Mouse (Mus musculus) lung, embryonic 14.5 days (tissue): ENCODE results near the gene Slc25a22. TPM values are rescaled to one million over a fixed set of nuclear protein-coding genes. Genes with fewer than 3 reads are reported as not detected.

Source experiments
- ATAC-seq: fragments of 200-750 bp; cut with Nextera tagmentation; 2 replicates; pipeline ENCODE4 v1.8.0; 2017; ENCODE audit warnings: mild to moderate bottlenecking, moderate TSS enrichment, moderate library complexity; ENCODE audit not compliant: insufficient read depth
- DNase-seq: peaks from one replicate; pipeline ENCODE4 v3.0.0-alpha.2; 2015
- H3K27ac ChIP-seq: fragments of 300-500 bp; sonication (generic); 2 replicates; pipeline ENCODE4 v1.5.1; 2014; ENCODE audit warnings: low read depth, mild to moderate bottlenecking, moderate library complexity
- H3K27me3 ChIP-seq: fragments of 300-500 bp; sonication (generic); 2 replicates; pipeline ENCODE4 v1.6.1; 2014; ENCODE audit warnings: low read length, control low read depth; ENCODE audit not compliant: insufficient read depth
- H3K36me3 ChIP-seq: fragments of 300-500 bp; sonication (generic); 2 replicates; pipeline ENCODE4 v1.6.1; 2014; ENCODE audit warnings: control low read depth; ENCODE audit not compliant: insufficient read depth
- H3K4me1 ChIP-seq: fragments of 300-500 bp; sonication (generic); 2 replicates; pipeline ENCODE4 v1.6.1; 2014; ENCODE audit warnings: antibody characterized with exemption, control low read depth; ENCODE audit not compliant: insufficient read depth
- H3K4me2 ChIP-seq: fragments of 300-500 bp; sonication (generic); 2 replicates; pipeline ENCODE4 v1.6.1; 2014; ENCODE audit warnings: mild to moderate bottlenecking
- H3K4me3 ChIP-seq: fragments of 300-500 bp; sonication (generic); 2 replicates; pipeline ENCODE4 v1.5.1; 2014; ENCODE audit warnings: low read depth, low read length
- H3K9ac ChIP-seq: fragments of 300-500 bp; sonication (generic); 2 replicates; pipeline ENCODE4 v1.6.1; 2014
- H3K9me3 ChIP-seq: fragments of 300-500 bp; sonication (generic); 2 replicates; pipeline ENCODE4 v1.6.1; 2016; ENCODE audit warnings: low read depth, low read length, control low read depth
- CTCF ChIP-seq: IDR thresholded peaks from 2 replicates; pipeline ENCODE4 v1.5.1; 2016; ENCODE audit warnings: antibody characterized with exemption, low read depth
- WGBS: fragments of 180-500 bp; shearing (Covaris S2); extraction: QIAGEN DNeasy Blood & Tissue Kit; methylation state at CpG from one replicate; pipeline ENCODE4 v1.1.7; 2014; 5-methylcytosine and 5-hydroxymethylcytosine counted together
- polyA plus RNA-seq: library from polyadenylated mRNA; unstranded; fragments of >200 nt; fragmentation: Nextera tagmentation; extraction: Ambion mirVana; gene quantifications from 2 replicates; pipeline ENCODE4 v1.2.1, GENCODE M21; 2014

The Slc25a22 gene
- polyA plus RNA-seq, 1 experiment from 2014 or later: 30.1 TPM

GRCm38 (mm10) chr7:141483114-141483653 lies 45.5 kb upstream of the Slc25a22 start:
- no peak for DNase-seq
- Histone ChIP-seq H3K4me2 (no peak overlapping the region), H3K36me3 (peaks cover 14% of the 10 kb centered on the region; the same call in 1 of the 2 replicates), H3K27me3 (peaks cover 10% of the 10 kb centered on the region; the same call in 1 of the 2 replicates), H3K27ac (no peak overlapping the region), H3K4me1 (peaks cover 15% of the 10 kb centered on the region), H3K9ac (no peak overlapping the region), H3K4me3 (no peak overlapping the region), H3K9me3 (no peaks in the 10 kb centered on the region)
- no peak for ATAC-seq
- no peak for TF ChIP-seq CTCF
- 73% methylated on average over 6 of the region's 6 CpGs for WGBS

GRCm38 (mm10) chr7:141482531-141483024 lies 44.9 kb upstream of the Slc25a22 start:
- Histone ChIP-seq H3K4me1 (peaks cover 21% of the 10 kb centered on the region), H3K27me3 (peaks cover 10% of the 10 kb centered on the region; the same call in 1 of the 2 replicates), H3K9ac (peak overlapping the region; percentile 51; the same call in 1 of the 2 replicates), H3K27ac (no peak overlapping the region), H3K36me3 (peaks cover 14% of the 10 kb centered on the region; the same call in 1 of the 2 replicates), H3K4me3 (peak overlapping the region; percentile 55), H3K4me2 (peak overlapping the region; percentile 98), H3K9me3 (no peaks in the 10 kb centered on the region)
- no peak for TF ChIP-seq CTCF
- no peak for DNase-seq
- 11% methylated on average over 11 of the region's 11 CpGs for WGBS
- ATAC-seq: no peak

GRCm38 (mm10) chr7:141481498-141482401 lies 44.1 kb upstream of the Slc25a22 start:
- ATAC-seq (0 out of 2 replicates have a peak, but pooled peaks have one; percentile 12), DNase-seq (peak; percentile 81)
- H3K9me3 ChIP-seq: no peaks in the 10 kb centered on the region
- peaks cover 13% of the 10 kb centered on the region; the same call in 1 of the 2 replicates for H3K36me3 ChIP-seq
- H3K27ac ChIP-seq: no peak overlapping the region
- peak overlapping the region; percentile 98 for H3K4me2 ChIP-seq
- H3K9ac ChIP-seq: peak overlapping the region; percentile 51
- peaks cover 10% of the 10 kb centered on the region; the same call in 1 of the 2 replicates for H3K27me3 ChIP-seq
- TF ChIP-seq CTCF: peak; percentile 65
- peak overlapping the region; percentile 55 for H3K4me3 ChIP-seq
- WGBS: under 1% methylated on average over 81 of the region's 81 CpGs
- peaks cover 29% of the 10 kb centered on the region for H3K4me1 ChIP-seq

GRCm38 (mm10) chr7:141480842-141481497 lies 43.3 kb upstream of the Slc25a22 start:
- WGBS: 12% methylated on average over 10 of the region's 10 CpGs
- peak; percentile 97 for TF ChIP-seq CTCF
- Histone ChIP-seq H3K9me3 (no peaks in the 10 kb centered on the region), H3K4me3 (peak overlapping the region; percentile 55; the same call in 1 of the 2 replicates), H3K9ac (no peak overlapping the region), H3K27ac (no peak overlapping the region), H3K4me2 (peak overlapping the region; percentile 98), H3K4me1 (peaks cover 29% of the 10 kb centered on the region), H3K27me3 (peaks cover 10% of the 10 kb centered on the region; the same call in 1 of the 2 replicates), H3K36me3 (0 out of 2 replicates have a peak, but pooled peaks cover 6% of the 10 kb centered on the region)
- ATAC-seq (no peak), DNase-seq (peak; percentile 89)

- Histone ChIP-seq H3K27ac (peak overlapping the region; percentile 98; the same call in 1 of the 2 replicates), H3K4me1 (peaks cover 36% of the 10 kb centered on the region), H3K9ac (peak overlapping the region; percentile 46), H3K27me3 (peaks cover 10% of the 10 kb centered on the region; the same call in 1 of the 2 replicates), H3K4me2 (peak overlapping the region; percentile 86), H3K36me3 (no peaks in the 10 kb centered on the region), H3K4me3 (no peak overlapping the region; the same call in 1 of the 2 replicates), H3K9me3 (no peaks in the 10 kb centered on the region)
- no peak for ATAC-seq
- WGBS: 56% methylated on average over 5 of the region's 5 CpGs
- no peak for TF ChIP-seq CTCF
- no peak for DNase-seq
Measured at GRCm38 (mm10) chr7:141478270-141478748, 40.6 kb upstream of the Slc25a22 start.

GRCm38 (mm10) chr7:141477578-141478269 lies 40.0 kb upstream of the Slc25a22 start:
- peaks cover 36% of the 10 kb centered on the region for H3K4me1 ChIP-seq
- H3K4me3 ChIP-seq: peak overlapping the region; percentile 81; the same call in 1 of the 2 replicates
- H3K9ac ChIP-seq: peak overlapping the region; percentile 75
- ATAC-seq (no peak), DNase-seq (no peak)
- H3K9me3 ChIP-seq: no peaks in the 10 kb centered on the region
- no peak for TF ChIP-seq CTCF
- peaks cover 2% of the 10 kb centered on the region for H3K36me3 ChIP-seq
- peak overlapping the region; percentile 98 for H3K27ac ChIP-seq
- WGBS: 25% methylated on average over 4 of the region's 4 CpGs
- peak overlapping the region; percentile 86 for H3K4me2 ChIP-seq
- H3K27me3 ChIP-seq: peaks cover 9% of the 10 kb centered on the region; the same call in 1 of the 2 replicates
